Mouse (Mus musculus) megakaryocyte-erythroid progenitor cell, adult 5-6 weeks (primary cell): ENCODE data around the gene Aatk. TPM values are rescaled to one million over a fixed set of nuclear protein-coding genes. Genes with fewer than 3 reads are reported as not detected.

Source experiments
- ATAC-seq: replicated peaks from 2 replicates; pipeline ENCODE4 v1.8.0; 2016; ENCODE audit warnings: mild to moderate bottlenecking, inconsistent platforms; ENCODE audit not compliant: severe bottlenecking, poor library complexity, low FRiP score, low TSS enrichment
- total RNA-seq, 2 experiments: library from RNA; stranded (forward) in 1 of 2; stranded (reverse) in 1 of 2; fragments of 200-1000, 215-1000 nt in 1 of 2; fragments of >200 nt in 1 of 2; fragmentation: Nextera tagmentation in 1 of 2; gene quantifications; 2 replicates each; pipeline ENCODE4 v1.2.3; 2014 to 2017

Gene Aatk
- total RNA-seq, 2 experiments from 2014 or later = not detected

DNA sequence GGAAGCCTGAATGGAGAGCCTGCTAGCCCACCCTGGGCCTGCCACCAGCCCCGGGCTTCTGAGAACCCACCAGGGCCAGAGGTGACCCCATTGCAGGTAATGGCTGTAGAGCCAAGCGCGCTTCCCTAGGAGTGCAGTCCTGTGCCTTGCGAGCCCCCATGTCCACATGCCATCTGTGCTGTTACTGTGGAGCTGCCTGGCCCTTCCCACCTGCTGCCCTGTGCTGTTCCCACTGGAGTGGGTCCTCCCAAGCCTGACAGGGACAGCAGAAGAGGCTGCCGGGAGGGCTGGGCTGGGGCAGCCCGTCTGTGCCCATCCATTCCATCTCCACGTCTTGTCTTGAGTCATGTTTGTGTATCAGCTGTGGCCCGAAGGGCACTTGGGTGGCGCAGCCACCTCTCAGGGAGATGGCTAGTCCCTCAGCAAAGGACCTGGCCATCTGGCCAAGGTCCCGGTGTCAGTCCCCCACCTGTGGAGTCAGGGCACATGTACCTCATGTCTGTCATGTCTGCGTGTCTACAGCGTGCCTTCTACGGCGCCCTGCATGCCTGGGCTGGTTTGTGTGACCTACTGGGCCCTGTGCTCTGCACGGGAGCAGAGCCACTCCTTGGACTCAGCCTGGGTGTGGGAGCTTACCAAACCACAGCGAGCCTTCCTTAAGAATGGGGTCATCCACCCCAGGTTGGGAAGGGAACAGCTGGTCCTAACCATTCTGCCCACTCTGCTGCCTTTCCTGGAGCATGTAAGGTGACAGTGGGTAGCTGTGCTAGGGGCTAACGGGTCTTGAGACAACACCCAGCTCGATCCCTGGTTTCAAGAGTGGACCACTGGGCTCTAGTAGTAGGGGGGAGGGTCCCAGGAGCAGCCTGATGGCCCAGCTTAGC, 41.3 kb downstream of the Aatk start:
- no peak for ATAC-seq

DNA sequence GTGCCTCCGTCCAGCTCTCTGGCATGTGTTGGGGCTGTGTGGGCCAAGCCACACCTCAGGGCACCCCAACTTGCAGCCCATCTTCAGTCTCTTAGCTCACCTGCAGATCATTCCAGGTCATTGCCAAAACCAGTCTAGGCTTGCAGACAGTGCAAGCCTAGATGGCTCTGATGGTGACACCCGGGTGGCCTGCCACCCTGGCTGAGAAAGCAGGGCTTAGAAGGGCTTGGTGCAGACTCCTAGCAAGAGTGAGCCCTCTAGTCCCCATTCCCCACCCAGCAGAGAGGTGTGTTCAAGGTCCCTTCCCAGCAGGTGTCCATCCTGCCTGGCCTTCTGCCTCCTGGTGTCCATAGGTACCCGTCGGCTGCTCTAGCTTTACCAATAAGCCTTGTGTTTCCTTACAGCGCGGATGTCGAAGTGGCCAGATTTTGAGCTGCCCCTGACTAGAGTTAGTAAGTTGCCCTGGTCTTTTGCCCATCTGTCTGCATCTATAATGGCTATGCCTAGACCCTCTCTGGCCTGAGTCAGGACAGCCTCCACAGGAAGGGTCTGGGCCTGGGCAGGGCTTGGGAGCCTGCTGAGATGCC, 44.2 kb downstream of the Aatk start:
- ATAC-seq = no peak

DNA sequence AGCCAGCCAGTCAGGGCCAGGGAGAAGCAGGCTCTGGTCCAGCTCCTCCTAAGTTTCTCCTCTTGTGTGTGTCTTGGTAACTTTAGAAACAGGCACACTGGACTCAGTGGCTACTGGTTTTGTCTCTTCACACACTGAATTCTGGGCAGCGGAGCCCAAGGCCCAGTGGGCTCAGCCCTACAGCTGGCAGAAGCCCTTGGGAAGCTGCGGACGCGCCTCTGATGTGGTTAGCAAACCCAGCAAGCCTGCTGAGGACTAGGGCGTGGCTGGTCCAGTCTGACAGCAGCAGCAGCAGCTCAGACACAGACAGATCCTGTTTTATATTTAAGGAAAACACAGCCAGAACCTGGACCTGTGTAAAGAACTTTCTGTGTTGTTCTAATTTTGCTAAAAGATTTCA, 44.9 kb downstream of the Aatk start:
- ATAC-seq = no peak

DNA sequence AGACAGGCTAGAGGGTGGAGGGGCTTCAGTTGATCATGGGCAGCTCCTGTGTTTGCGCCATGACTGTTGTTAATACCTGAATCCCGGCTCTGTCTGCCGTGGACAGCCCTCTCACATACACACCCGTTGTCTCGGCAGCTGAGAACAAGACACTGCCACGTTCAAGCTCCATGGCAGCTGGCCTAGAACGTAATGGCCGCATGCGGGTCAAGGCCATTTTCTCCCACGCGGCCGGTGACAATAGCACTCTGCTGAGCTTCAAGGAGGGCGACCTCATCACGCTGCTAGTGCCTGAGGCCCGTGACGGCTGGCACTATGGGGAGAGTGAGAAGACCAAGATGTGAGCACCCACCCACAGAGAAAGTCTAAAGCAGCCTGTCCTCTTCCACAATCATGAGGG, 49.6 kb downstream of the Aatk start:
- ATAC-seq = no peak

DNA sequence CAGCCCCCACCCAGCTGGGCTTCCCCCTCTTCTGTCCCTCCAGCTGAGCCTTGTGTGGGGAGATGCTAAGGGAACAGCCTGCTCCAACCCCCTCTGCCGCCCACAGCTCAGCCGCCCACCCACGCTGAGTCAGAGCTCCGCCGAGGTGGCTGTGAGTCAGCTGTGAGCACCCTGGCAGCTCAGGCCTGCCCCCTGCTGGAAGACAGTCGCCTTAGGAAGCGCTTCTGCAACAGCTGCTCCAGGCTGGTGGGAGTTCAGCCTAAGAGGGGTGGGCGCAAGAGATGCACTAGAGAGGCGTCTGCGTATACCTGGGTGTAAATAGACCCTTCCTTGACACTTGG, 55.7 kb downstream of the Aatk start:
- ATAC-seq = peak; percentile 84

DNA sequence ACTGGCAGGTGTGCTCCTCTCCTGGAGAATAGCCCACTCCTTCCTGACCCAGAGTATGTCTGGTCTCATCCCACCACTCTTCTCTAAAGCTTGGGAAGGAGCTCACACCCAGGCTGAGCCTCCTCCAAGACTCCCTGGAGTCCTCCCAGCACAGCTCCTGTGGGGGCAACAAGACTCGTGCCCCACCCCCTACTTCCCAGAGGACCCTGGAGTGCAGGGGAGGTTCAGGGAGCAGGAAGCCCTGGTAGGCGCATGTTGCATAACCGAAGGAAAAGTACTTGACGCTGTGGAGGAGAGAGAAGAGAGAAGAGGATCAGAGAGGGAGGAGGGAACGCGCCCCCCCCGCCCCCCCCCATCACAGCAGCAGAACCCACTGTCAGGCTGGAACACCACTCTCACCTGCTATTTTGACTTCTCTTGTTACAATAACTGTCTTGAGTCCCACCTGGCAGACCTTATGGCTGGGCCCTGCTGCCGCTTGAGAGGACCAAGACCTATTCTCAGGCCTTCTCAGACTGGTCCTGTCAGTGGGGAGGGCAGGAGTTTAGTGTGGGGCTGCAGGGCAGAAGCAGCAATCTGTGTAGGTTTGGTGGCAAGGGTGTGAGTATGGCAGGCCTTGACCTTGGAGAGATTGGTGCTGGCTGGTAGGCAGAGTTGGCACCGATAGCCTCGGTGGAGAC, 56.2 kb downstream of the Aatk start:
- ATAC-seq = no peak

DNA sequence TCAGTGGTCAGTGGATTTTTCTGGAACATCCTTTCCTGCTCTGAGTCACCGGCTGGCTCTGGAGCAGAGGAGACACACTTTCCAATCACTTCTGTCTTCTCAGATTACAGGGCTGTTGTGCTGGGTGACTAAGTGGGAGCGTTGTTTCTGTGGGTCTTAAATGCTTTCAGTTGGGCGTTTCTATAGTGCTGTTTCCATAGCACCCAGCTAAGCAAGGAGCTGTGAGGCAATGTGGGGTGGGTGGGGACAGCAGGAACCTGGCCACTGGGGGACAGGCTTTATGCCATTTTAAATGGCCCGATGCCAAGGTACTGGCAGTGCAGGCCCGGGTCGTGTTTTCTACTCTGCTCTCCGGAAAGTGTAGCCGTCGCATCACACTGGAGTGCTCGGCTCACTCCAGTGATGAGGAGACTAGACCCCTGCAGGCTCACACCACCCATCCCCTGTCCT, 57.8 kb downstream of the Aatk start:
- ATAC-seq = no peak

DNA sequence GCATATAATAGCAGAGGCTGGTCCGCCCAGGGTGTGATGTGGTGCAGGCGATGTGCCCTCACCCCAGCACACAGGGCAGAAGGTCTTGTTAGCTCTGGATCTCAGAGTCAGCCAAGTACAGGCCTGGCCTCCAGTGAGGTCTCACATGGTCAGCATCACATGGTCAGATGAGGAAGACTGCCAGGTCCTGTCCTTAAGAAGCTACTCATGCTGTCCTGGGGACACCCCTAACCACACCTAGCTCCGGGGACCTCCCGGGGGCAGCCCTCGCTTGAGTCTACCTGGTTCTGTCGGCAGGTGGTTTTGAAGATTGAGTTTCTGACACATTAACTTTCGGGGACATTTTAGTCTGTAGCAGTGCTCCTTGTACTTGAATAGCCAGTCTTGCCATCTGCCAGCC, 58.6 kb downstream of the Aatk start:
- no peak for ATAC-seq

DNA sequence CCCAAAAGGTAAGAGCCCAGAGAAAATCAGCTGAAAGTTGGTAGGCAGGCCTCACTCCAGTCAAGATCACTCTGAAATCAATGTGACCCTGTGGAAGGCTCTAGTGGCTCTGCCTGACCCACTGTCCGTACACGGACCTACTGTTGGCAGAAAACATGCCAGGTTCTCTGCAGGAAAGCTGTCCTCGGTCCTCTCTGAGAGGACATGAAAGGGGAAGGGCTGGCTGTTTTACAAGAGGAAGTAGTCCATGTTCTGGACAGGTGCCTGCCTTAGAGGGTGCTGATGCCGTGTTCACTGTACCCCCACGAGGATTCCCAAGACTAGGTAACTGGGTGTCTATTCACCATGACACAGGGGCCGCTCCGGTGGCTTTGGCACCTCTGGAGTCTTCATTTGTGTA, 59.1 kb downstream of the Aatk start:
- no peak for ATAC-seq

DNA sequence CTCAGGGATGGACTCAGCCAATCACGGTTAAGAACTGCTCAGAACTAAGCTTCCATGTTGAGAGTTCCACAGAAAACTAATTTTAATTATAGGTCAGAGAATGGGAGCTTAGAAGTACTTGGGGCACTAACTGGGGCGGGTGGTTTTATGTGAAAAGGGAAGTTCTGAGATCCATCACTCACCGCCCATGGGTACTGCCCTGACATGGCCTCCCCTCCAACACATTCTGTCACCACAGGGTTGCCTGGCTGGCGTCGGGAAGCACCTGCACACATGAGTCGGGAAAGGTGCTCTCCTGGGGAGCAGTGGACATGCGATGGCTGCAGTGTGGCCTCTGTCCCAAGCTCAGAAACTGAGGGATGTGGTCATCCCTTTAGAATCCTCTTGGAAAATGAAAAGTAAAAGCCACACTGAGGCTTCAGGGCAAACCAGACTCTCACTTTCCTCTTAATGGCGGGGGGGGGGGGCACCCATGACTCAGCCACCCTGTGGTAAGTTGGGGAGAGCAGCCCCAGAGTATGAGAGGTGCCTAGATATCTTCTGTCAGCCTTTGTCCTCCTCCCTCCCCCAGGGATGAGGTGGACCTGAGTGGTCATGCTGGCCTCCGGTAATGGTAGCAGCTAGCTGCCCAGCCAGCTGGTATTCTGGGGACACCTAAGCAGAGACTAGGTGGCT, 60.1 kb downstream of the Aatk start:
- ATAC-seq = no peak

DNA sequence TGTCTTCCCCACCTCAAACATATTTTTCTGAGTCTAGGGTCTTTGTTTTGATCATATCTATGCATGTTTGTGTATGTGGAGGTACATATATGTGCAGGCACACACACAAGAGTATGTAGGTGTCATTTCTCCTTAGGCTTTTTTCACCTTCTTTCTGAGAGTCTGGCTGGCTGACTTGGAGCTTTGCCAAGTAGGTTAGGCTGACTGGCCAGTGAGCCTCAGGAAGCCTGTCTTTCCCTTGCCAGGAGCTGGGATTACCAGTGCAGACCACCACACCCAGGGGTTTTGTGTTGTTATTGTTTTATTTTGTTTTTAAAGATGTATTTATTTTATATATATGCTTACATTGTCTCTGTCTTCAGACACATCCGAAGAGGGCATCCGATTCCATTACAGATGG, 63.8 kb downstream of the Aatk start:
- ATAC-seq = no peak

DNA sequence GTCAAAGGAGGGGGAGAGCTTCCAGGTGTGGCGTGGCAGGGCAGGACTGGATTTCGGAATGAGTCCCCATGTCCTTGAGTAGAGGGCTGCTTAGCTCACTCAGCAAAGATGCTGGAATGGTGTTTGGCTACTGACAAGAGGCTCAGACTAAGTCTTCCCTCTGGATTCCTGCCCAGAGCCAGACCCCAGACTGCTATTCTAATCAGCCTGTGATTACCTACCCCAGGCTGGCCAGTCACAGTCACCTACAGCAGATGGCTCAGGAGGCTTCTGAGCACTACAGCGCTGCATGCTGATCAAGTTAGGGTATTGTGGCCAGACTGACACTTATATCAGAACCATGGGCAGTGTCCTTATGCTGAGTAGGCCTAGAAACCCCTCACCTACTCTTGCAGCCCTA, 64.7 kb downstream of the Aatk start:
- ATAC-seq = no peak

DNA sequence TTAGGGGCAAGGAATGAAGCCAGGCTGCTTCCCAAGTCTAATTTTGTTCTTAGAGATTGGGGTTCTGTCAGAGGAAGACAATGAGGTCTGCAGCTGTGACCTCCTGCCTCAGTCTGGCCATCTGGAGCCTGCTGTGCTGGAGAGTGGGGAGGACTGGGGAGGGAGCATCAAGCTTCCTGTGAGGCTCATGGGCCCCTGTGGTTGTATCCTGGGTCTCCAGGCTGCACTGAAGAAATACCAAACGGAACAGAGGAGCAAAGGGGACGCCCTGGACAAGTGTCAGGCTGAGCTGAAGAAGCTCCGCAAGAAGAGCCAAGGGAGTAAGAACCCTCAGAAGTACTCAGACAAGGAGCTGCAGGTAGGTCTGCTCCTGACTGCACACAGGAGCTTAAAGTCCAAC, 65.2 kb downstream of the Aatk start:
- no peak for ATAC-seq

DNA sequence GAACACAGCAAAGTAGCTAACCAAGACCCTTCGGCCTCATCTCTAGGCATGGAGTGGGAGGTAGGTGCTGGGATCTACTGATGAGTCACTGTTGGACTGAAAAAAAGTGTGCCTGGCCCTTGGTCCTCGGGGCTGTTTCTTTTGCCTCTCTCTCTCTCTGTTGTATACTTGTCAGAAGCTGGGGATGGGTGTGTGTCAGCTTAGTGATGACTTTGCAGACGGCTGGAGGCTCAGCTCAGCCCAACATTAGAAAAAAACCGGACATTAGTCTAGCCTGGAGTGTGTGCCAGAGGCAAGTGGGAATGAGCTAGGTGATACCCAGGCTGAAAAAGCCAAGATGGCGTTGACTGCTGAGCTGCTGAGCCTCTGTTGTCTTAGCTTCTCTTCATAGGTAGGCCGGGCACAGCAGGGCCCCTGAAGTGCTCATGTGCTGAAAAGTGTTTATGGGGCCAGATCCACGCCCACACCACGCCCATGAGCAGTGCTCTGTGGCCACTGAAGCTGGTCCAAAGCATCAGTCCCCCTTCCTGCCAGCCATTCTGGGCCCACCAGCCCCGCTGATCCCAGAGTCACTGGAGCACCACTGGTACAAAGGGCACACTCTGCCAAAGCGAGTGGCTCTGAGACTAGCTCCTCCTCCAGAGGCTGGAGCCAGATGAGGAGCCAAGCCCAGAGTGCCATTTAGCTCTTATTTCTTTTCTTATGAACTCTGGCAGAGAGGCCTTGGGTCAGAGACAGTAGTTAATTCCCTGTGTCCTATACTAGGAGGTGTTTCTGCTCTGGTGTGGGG, 67.2 kb downstream of the Aatk start:
- no peak for ATAC-seq

DNA sequence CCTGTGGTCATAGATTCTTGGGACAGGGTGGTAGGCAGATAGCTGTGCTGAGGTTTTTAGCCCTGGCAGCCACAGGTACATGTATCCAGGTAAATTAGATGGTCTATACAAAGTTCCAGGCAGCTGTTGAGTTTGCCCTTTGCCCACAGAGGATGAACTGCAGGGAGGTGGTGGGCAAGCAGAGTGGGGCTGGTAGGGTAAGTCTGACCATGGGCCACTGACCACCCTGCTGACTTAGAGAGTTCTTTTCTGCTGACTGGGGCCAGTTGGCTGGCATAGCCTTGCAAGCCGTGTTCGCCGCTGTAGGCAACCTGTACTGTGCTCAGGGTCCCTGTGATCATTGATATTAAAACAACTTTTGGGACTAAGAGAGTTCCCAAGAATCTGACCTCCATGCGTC, 68.3 kb downstream of the Aatk start:
- ATAC-seq = no peak

DNA sequence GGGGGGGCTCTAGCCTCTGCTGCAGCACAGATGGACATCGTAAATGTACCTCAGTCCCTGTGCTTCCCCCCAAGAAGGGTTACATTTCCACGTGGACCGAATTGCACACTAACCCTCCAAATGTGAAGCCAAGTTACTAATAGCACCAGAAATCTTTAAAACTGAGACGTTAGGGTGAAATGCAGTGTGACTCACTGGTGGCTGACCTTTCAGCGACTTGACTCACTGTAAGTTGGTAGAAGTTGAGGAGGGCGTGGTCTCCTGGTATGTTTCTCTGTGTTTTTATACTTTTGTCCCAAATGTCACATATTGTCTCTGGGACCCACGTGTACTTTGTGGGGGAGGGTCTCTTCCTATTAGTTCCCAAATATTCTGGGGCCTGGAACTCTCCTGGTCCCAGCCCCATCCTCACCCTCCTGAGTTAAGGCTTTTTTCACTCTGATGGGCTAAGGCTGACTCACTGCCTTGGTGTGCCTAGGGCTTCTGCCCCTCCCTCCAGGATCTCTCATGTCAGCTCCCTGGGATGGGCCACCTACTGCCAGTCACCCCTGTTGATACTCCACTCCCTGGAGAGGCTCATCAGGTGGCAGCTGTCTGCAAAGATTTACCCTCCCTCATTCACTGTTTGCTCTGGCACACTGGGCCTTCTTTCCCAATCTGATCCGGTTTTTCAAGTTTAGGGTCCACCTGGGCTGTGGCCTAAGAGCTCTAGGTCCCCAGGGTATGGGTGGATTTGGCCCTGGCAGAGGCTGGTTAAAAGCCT, 71.0 kb downstream of the Aatk start:
- no peak for ATAC-seq

DNA sequence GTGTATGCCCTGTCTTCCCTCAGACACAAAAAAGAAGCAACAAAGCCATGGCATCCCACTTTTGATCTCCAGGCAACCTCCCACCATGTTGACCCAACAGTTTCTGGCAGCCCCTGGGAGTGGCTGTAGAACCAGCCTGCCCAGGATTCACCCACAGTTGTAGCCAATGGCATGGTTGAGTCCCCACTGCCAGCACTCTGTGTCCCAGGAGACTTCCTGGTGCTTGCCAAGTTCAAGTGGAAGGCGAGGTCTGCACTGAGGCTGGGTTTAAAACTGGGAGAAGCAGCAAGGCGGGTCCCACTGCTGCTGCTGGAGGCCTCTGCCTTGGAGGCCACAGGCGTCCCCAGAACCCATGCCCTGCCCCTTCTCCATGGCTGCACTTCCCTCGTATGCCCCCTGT, 73.2 kb downstream of the Aatk start:
- no peak for ATAC-seq

DNA sequence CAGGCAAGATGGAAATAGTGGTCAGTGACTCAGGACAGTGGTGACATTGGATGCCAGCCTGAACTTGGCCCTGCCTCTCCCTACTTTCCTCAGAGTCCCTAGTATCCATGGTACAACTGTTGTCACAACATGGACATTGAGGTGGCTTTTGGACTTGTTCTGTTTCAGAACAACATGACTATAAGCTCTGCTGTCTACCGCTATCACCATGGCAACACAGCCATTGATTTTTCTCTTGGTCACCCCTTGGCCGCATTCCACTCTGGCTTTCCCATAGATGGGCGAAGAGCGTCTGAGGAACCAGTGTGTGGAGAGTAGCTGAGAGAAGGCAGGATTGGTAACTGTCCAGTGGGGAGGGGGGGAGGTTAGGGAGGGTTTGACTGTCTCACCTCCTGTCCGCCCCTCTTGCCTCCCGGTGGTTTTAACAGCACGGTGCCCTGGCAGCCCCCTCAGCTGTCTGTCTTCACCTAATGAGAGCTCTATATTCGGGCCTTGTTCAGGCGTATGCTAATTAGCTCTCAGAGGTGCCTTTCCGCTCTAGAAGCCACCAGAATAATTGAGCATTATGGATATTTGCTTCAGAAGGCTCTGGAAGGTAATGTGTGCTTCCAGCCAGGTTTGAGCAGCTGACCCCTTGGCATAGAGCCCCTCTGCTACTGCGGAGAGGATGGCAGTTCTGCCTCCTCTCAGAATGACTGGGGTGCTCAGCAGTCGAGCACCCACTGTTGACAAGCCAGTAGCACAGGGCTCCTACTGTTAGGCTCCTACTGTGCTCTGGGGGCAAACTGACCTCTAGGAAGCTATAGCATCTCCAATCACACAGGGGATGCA, 76.7 kb downstream of the Aatk start:
- no peak for ATAC-seq
